ENCODE assay signal across 9 mouse cellular contexts in the genomic region with DNA sequence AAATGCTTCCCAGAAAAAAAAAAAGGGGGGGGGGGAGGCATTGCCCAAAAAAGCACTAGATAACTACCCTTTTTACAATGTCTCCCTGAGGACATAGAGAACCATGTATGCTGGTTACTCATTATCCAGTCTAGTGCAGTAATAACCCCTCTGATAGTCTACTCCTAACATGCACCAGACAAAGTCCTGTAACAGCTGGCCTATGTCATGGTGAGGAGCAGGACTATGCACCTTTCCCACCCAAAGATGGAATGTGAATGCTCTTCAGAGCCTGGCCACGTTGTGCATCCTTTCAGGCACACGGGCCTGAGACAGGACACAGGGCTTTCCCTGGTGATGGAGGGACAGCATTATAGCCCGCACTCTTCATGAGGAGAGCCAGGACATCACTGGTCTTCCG.
DNase-seq lines count a peak whose midpoint lies in the region; ATAC-seq lines count a peak whose summit lies in the region.
"Had no signal": no experiment of that assay in that cellular context is flagged by ENCODE, and none has a peak within 500 bp of the region (broad histone marks: within the 10 kb centered on the region; RNA-seq: fewer than 3 reads in every experiment).

No protein-coding gene starts in this region.

- no peak overlapping the region for H3K4me3 ChIP-seq in forebrain, embryonic 16.5 days (replicated peaks; ENCODE audit: low read length)
- H3K4me3 ChIP-seq in midbrain, embryonic 13.5 days (replicated peaks), result no peak overlapping the region
- H3K4me3 ChIP-seq: heart, embryonic 15.5 days had no signal

- intact Hi-C loops in left cerebral cortex, postnatal 4 days (cut with DNase I), result loop anchor here (10.0 kb wide), 2 partner anchors 104 to 294 kb away; no protein-coding TSS in a partner anchor
- intact Hi-C loops in gastrocnemius, postnatal 36 days (cut with DNase I), result loop anchor here (2.0 to 5.0 kb wide), 3 partner anchors 236 to 481 kb away; no protein-coding TSS in a partner anchor

- H3K27ac ChIP-seq in forebrain, embryonic 16.5 days (ENCODE audit: low read length), result peak overlapping the region; percentile 88
- H3K27ac ChIP-seq in midbrain, embryonic 13.5 days, result peak overlapping the region; percentile 66
- H3K27ac ChIP-seq: heart, embryonic 15.5 days had no signal

- peaks cover 37% of the 10 kb centered on the region for H3K4me1 ChIP-seq in forebrain, embryonic 16.5 days (replicated peaks; ENCODE audit: control insufficient read depth, insufficient read depth, low read length)
- peaks cover 30% of the 10 kb centered on the region for H3K4me1 ChIP-seq in midbrain, embryonic 13.5 days (replicated peaks)

- H3K36me3 ChIP-seq in forebrain, embryonic 16.5 days (ENCODE audit: control insufficient read depth, insufficient read depth), result no peaks in the 10 kb centered on the region
- H3K36me3 ChIP-seq in midbrain, embryonic 13.5 days, result no peaks in the 10 kb centered on the region
- H3K36me3 ChIP-seq: heart, embryonic 15.5 days had no signal

- 0 out of 2 replicates have a peak, but pooled peaks have one; percentile 7 for ATAC-seq in cerebellum, adult (ENCODE audit: insufficient number of reproducible peaks, low FRiP score, low TSS enrichment)
- peak; percentile 43 for ATAC-seq in forebrain, embryonic 16.5 days
- peak; percentile 53 for ATAC-seq in midbrain, embryonic 13.5 days

- H3K9ac ChIP-seq in forebrain, embryonic 16.5 days (replicated peaks; ENCODE audit: low read depth, low read length), result peak overlapping the region; percentile 33
- H3K9ac ChIP-seq in midbrain, embryonic 13.5 days (replicated peaks), result peak overlapping the region; percentile 26; the same call in 1 of the 2 replicates
- H3K9ac ChIP-seq: heart, embryonic 15.5 days had no signal

- peak overlapping the region; percentile 8; the same call in 1 of the 2 replicates for H3K4me2 ChIP-seq in forebrain, embryonic 16.5 days (ENCODE audit: low read length)
- no peak overlapping the region for H3K4me2 ChIP-seq in midbrain, embryonic 13.5 days (replicated peaks)
- H3K4me2 ChIP-seq: heart, embryonic 15.5 days had no signal

- 65% methylated on average over 4 of the region's 4 CpGs for WGBS in forebrain, embryonic 16.5 days
- WGBS in midbrain, embryonic 13.5 days, result 74% methylated on average over 4 of the region's 4 CpGs

- no peaks in the 10 kb centered on the region for H3K9me3 ChIP-seq in forebrain, embryonic 16.5 days (ENCODE audit: control insufficient read depth, low read length)
- H3K9me3 ChIP-seq in midbrain, embryonic 13.5 days, result no peaks in the 10 kb centered on the region
- H3K9me3 ChIP-seq: heart, embryonic 15.5 days had no signal

- DNase-seq in cerebellum, postnatal 4 days (ENCODE audit: low spot score in 2 of 2), result no peak
- DNase-seq in kidney, adult 9 months, result peak; percentile 72
- DNase-seq in left cerebral cortex, postnatal 4 days, result no peak
- DNase-seq in gastrocnemius, postnatal 36 days, result no peak
- no peak for DNase-seq in cerebellum, adult 9-10 months

- no peaks in the 10 kb centered on the region for H3K27me3 ChIP-seq in forebrain, embryonic 16.5 days (replicated peaks; ENCODE audit: control insufficient read depth, insufficient read depth, low read length)
- no peaks in the 10 kb centered on the region for H3K27me3 ChIP-seq in midbrain, embryonic 13.5 days
- H3K27me3 ChIP-seq: heart, embryonic 15.5 days had no signal
